Comparison of ENCODE assay signal across 8 mouse cellular contexts in genomic region chr3:83765871-83766725, GRCm38 (mm10). TPM values are rescaled to one million over a fixed set of nuclear protein-coding genes. Genes with fewer than 3 reads are reported as not detected.
DNase-seq lines count a peak whose midpoint lies in the region; ATAC-seq lines count a peak whose summit lies in the region.

Gene Sfrp2, plus strand, starts transcription at chr3:83766321.

- DNase-seq in layer of hippocampus, postnatal 14 days (ENCODE audit: low spot score in 2 of 2): peak; percentile 26 to 31
- no peak for DNase-seq in layer of hippocampus, adult 11-12 months (ENCODE audit: low spot score)
- peak; percentile 31 to 35 for DNase-seq in adrenal gland, postnatal 36 days
- peak; percentile 32 for DNase-seq in right cerebral cortex, postnatal 25 days
- DNase-seq in layer of hippocampus, adult 9-10 months (ENCODE audit: low spot score): no peak

- WGBS in intestine, embryonic 15.5 days: under 1% methylated on average over 82 of the region's 82 CpGs
- under 1% methylated on average over 79 of the region's 82 CpGs for WGBS in lung, embryonic 16.5 days

- peak within 1 kb of the TSS; percentile 54 for H3K9ac ChIP-seq in intestine, embryonic 15.5 days
- H3K9ac ChIP-seq in lung, embryonic 16.5 days (ENCODE audit: low read length): peak within 1 kb of the TSS; percentile 68

- H3K9me3 ChIP-seq in intestine, embryonic 15.5 days: no peaks in the 10 kb centered on the region
- no peaks in the 10 kb centered on the region for H3K9me3 ChIP-seq in lung, embryonic 16.5 days (ENCODE audit: control insufficient read depth, low read length)

- H3K4me1 ChIP-seq in intestine, embryonic 15.5 days (replicated peaks): peaks cover 14% of the 10 kb centered on the region
- peaks cover 11% of the 10 kb centered on the region for H3K4me1 ChIP-seq in lung, embryonic 16.5 days (replicated peaks; ENCODE audit: control insufficient read depth, insufficient read depth, low read length)

- peaks cover 15% of the 10 kb centered on the region for H3K27me3 ChIP-seq in intestine, embryonic 15.5 days (replicated peaks)
- H3K27me3 ChIP-seq in lung, embryonic 16.5 days (ENCODE audit: control insufficient read depth, insufficient read depth, low read depth, low read length): peaks cover 29% of the 10 kb centered on the region

- H3K4me3 ChIP-seq in intestine, embryonic 15.5 days (replicated peaks): peak within 1 kb of the TSS; percentile 51
- H3K4me3 ChIP-seq in lung, embryonic 16.5 days (ENCODE audit: low read length): peak within 1 kb of the TSS; percentile 58

- H3K4me2 ChIP-seq in intestine, embryonic 15.5 days (replicated peaks): peak within 1 kb of the TSS; percentile 97
- peak within 1 kb of the TSS; percentile 75 for H3K4me2 ChIP-seq in lung, embryonic 16.5 days (ENCODE audit: low read depth, low read length)

- H3K27ac ChIP-seq in intestine, embryonic 15.5 days: no peak within 1 kb of the TSS; the same call in 1 of the 2 replicates
- no peak within 1 kb of the TSS for H3K27ac ChIP-seq in lung, embryonic 16.5 days (ENCODE audit: low read length)

- peak; percentile 45 for ATAC-seq in frontal cortex, adult (ENCODE audit: low TSS enrichment)
- ATAC-seq in intestine, embryonic 15.5 days: peak; percentile 80
- ATAC-seq in lung, embryonic 16.5 days (ENCODE audit: low read depth): peak; percentile 83

- no peaks in the 10 kb centered on the region for H3K36me3 ChIP-seq in intestine, embryonic 15.5 days
- H3K36me3 ChIP-seq in lung, embryonic 16.5 days (ENCODE audit: control insufficient read depth, insufficient read depth, low read length): no peaks in the 10 kb centered on the region

RNA-seq across cellular contexts. Expression of gene Sfrp2, which starts in this region (rescaled TPM):
- 1 to 10 TPM; 4.7 to 5.0 TPM for total RNA-seq in layer of hippocampus, postnatal 14 days (2021)
- 10 to 100 TPM in 1 of 2 experiments, 1 to 10 TPM in 1; 7.3 to 11.3 TPM for total RNA-seq in adrenal gland, postnatal 36 days (2021)
- 93.8 and 109 TPM in 2 replicates for polyA plus RNA-seq in intestine, embryonic 15.5 days (2015; fragmentation: Nextera tagmentation; extraction: Ambion mirVana)
- polyA plus RNA-seq in lung, embryonic 16.5 days (2015; fragmentation: Nextera tagmentation; extraction: Ambion mirVana): 76.7 and 83.2 TPM in 2 replicates

Comparison
In these comparisons a context has a peak if more than half of its experiments do, and no peak if none do; other contexts are left out.
1. DNase-seq: peak in layer of hippocampus, postnatal 14 days (2 of 2), adrenal gland, postnatal 36 days (2 of 2) and right cerebral cortex, postnatal 25 days (single experiment); none in layer of hippocampus, adult 11-12 months (single experiment) and layer of hippocampus, adult 9-10 months (single experiment).
2. Peak in every context shown above with its lines, with median percentiles within 50 percentile points of each other: ATAC-seq.